Mouse (Mus musculus) thymus, postnatal 25 days (tissue): Measurements from ENCODE around the gene Zfp1.

Experiments
- DNase-seq: peaks from one replicate; pipeline ENCODE4 v3.0.0; 2022

The Zfp1 gene

GRCm38 (mm10) chr8:111643264-111644141 lies at the start of gene Zfp1:
Zfp1 (plus strand) TSS chr8:111643401.
- DNase-seq, result peak; percentile 92

- peak; percentile 58 for DNase-seq
Observed at GRCm38 (mm10) chr8:111594044-111594840, 49.0 kb upstream of the Zfp1 start.

- DNase-seq, result no peak
Observed at GRCm38 (mm10) chr8:111594951-111595350, 48.2 kb upstream of the Zfp1 start.

GRCm38 (mm10) chr8:111595712-111596484 lies 47.3 kb upstream of the Zfp1 start:
- peak; percentile 90 for DNase-seq

- DNase-seq, result peak; percentile 54
Observed at GRCm38 (mm10) chr8:111596485-111596821, 46.7 kb upstream of the Zfp1 start.

GRCm38 (mm10) chr8:111597310-111597709 lies 45.9 kb upstream of the Zfp1 start:
- no peak for DNase-seq

GRCm38 (mm10) chr8:111599707-111600444 lies 43.3 kb upstream of the Zfp1 start:
- no peak for DNase-seq

- DNase-seq, result no peak
Observed at GRCm38 (mm10) chr8:111602050-111602449, 41.2 kb upstream of the Zfp1 start.

- no peak for DNase-seq
Observed at GRCm38 (mm10) chr8:111604986-111605385, 38.2 kb upstream of the Zfp1 start.

GRCm38 (mm10) chr8:111606961-111607360 lies 36.2 kb upstream of the Zfp1 start:
- no peak for DNase-seq

- DNase-seq, result no peak
Observed at GRCm38 (mm10) chr8:111607414-111607813, 35.8 kb upstream of the Zfp1 start.

- no peak for DNase-seq
Observed at GRCm38 (mm10) chr8:111613181-111613580, 30.0 kb upstream of the Zfp1 start.

GRCm38 (mm10) chr8:111614786-111615701 lies 28.2 kb upstream of the Zfp1 start:
- DNase-seq, result no peak

- DNase-seq, result no peak
Observed at GRCm38 (mm10) chr8:111617812-111618211, 25.4 kb upstream of the Zfp1 start.

- DNase-seq, result no peak
Observed at GRCm38 (mm10) chr8:111618273-111618672, 24.9 kb upstream of the Zfp1 start.

GRCm38 (mm10) chr8:111619936-111620335 lies 23.3 kb upstream of the Zfp1 start:
- DNase-seq, result no peak

- no peak for DNase-seq
Observed at GRCm38 (mm10) chr8:111622104-111622503, 21.1 kb upstream of the Zfp1 start.

- no peak for DNase-seq
Observed at GRCm38 (mm10) chr8:111622553-111622952, 20.6 kb upstream of the Zfp1 start.

- peak; percentile 54 for DNase-seq
Observed at GRCm38 (mm10) chr8:111624081-111624852, 18.9 kb upstream of the Zfp1 start.

GRCm38 (mm10) chr8:111624853-111625221 lies 18.4 kb upstream of the Zfp1 start:
- peak; percentile 66 for DNase-seq
